Mouse (Mus musculus) lung, postnatal 0 days (tissue): ENCODE measurements around the gene Luzp1. TPM values are rescaled to one million over a fixed set of nuclear protein-coding genes. Genes with fewer than 3 reads are reported as not detected.

Experiments used
- ATAC-seq: fragments of 200-750 bp; cut with Nextera tagmentation; 2 replicates; pipeline ENCODE4 v1.8.0; 2017; ENCODE audit warnings: moderate library complexity
- DNase-seq: peaks from one replicate; pipeline ENCODE4 v3.0.0-alpha.2; 2016; ENCODE audit warnings: low spot score
- H3K27ac ChIP-seq: fragments of 300-500 bp; sonication (generic); 2 replicates; pipeline ENCODE4 v1.5.1; 2014; ENCODE audit warnings: antibody characterized with exemption, mild to moderate bottlenecking, low read length, mixed read lengths
- H3K27me3 ChIP-seq: fragments of 300-500 bp; sonication (generic); replicated peaks from 2 replicates; pipeline ENCODE4 v1.6.1; 2014; ENCODE audit warnings: low read length, mixed read lengths; ENCODE audit not compliant: insufficient read depth
- H3K36me3 ChIP-seq: fragments of 300-500 bp; sonication (generic); 2 replicates; pipeline ENCODE4 v1.6.1; 2014; ENCODE audit warnings: low read length, mixed read lengths; ENCODE audit not compliant: insufficient read depth
- H3K4me1 ChIP-seq: fragments of 300-500 bp; sonication (generic); 2 replicates; pipeline ENCODE4 v1.6.1; 2014; ENCODE audit warnings: antibody characterized with exemption, low read depth, low read length, mixed read lengths; ENCODE audit not compliant: insufficient read depth
- H3K4me2 ChIP-seq: fragments of 300-500 bp; sonication (generic); replicated peaks from 2 replicates; pipeline ENCODE4 v1.6.1; 2014; ENCODE audit warnings: low read depth, mild to moderate bottlenecking, low read length, moderate library complexity, mixed read lengths
- H3K4me3 ChIP-seq: fragments of 300-500 bp; sonication (generic); 2 replicates; pipeline ENCODE4 v1.5.1; 2014; ENCODE audit warnings: low read depth, low read length
- H3K9ac ChIP-seq: fragments of 300-500 bp; sonication (generic); replicated peaks from 2 replicates; pipeline ENCODE4 v1.6.1; 2014; ENCODE audit warnings: low read depth, mild to moderate bottlenecking
- H3K9me3 ChIP-seq: fragments of 300-500 bp; sonication (generic); 2 replicates; pipeline ENCODE4 v1.6.1; 2016; ENCODE audit warnings: low read length, mixed read lengths
- CTCF ChIP-seq: IDR thresholded peaks from 2 replicates; pipeline ENCODE4 v1.5.1; 2016; ENCODE audit warnings: antibody characterized with exemption, mild to moderate bottlenecking
- EP300 ChIP-seq: IDR thresholded peaks from 2 replicates; pipeline ENCODE4 v1.6.1; 2016; ENCODE audit warnings: antibody characterized with exemption, mild to moderate bottlenecking, control low read depth
- WGBS: fragments of 180-500 bp; shearing (Covaris S2); extraction: QIAGEN DNeasy Blood & Tissue Kit; methylation state at CpG from one replicate; pipeline ENCODE4 v1.1.7; 2014; 5-methylcytosine and 5-hydroxymethylcytosine counted together
- polyA plus RNA-seq: library from polyadenylated mRNA; unstranded; fragments of >200 nt; fragmentation: Nextera tagmentation; extraction: Ambion mirVana; gene quantifications from 2 replicates; pipeline ENCODE4 v1.2.1, GENCODE M21; 2015

The Luzp1 gene
- polyA plus RNA-seq, 1 experiment from 2014 or later = 109 TPM

- Histone ChIP-seq H3K4me1 (no peaks in the 10 kb centered on the region), H3K9ac (no peak overlapping the region), H3K27me3 (no peaks in the 10 kb centered on the region), H3K9me3 (no peaks in the 10 kb centered on the region), H3K27ac (no peak overlapping the region), H3K4me3 (no peak overlapping the region), H3K36me3 (peaks cover 19% of the 10 kb centered on the region; the same call in 1 of the 2 replicates), H3K4me2 (no peak overlapping the region)
- DNase-seq = no peak
- 57% methylated on average over 1 of the region's 1 CpGs for WGBS
- ATAC-seq = no peak
- no peak for TF ChIP-seq EP300
- no peak for TF ChIP-seq CTCF
Measured at GRCm38 (mm10) chr4:136553108-136553507, 83.5 kb downstream of the Luzp1 start.

GRCm38 (mm10) chr4:136557638-136558037 lies 88.1 kb downstream of the Luzp1 start:
- H3K27ac ChIP-seq = no peak overlapping the region
- no peaks in the 10 kb centered on the region for H3K27me3 ChIP-seq
- no peak overlapping the region for H3K4me3 ChIP-seq
- peaks cover 29% of the 10 kb centered on the region for H3K36me3 ChIP-seq
- no peak overlapping the region for H3K9ac ChIP-seq
- no peak overlapping the region for H3K4me2 ChIP-seq
- H3K4me1 ChIP-seq = no peaks in the 10 kb centered on the region
- DNase-seq (no peak), ATAC-seq (no peak)
- no peaks in the 10 kb centered on the region for H3K9me3 ChIP-seq
- no peak for TF ChIP-seq EP300
- TF ChIP-seq CTCF = no peak
- WGBS = 87% methylated on average over 2 of the region's 2 CpGs

GRCm38 (mm10) chr4:136559690-136560089 lies 90.1 kb downstream of the Luzp1 start:
- Histone ChIP-seq H3K9me3 (no peaks in the 10 kb centered on the region), H3K4me2 (no peak overlapping the region), H3K36me3 (peaks cover 21% of the 10 kb centered on the region), H3K4me3 (no peak overlapping the region), H3K9ac (no peak overlapping the region), H3K4me1 (no peaks in the 10 kb centered on the region), H3K27ac (no peak overlapping the region), H3K27me3 (no peaks in the 10 kb centered on the region)
- DNase-seq = no peak
- TF ChIP-seq CTCF (no peak), EP300 (no peak)
- ATAC-seq = no peak
- WGBS = 56% methylated on average over 2 of the region's 2 CpGs

GRCm38 (mm10) chr4:136560270-136560991 lies 90.9 kb downstream of the Luzp1 start:
- Histone ChIP-seq H3K9ac (no peak overlapping the region), H3K9me3 (no peaks in the 10 kb centered on the region), H3K27me3 (no peaks in the 10 kb centered on the region), H3K4me3 (no peak overlapping the region), H3K4me1 (no peaks in the 10 kb centered on the region), H3K4me2 (no peak overlapping the region), H3K27ac (no peak overlapping the region), H3K36me3 (peaks cover 18% of the 10 kb centered on the region)
- 62% methylated on average over 8 of the region's 8 CpGs for WGBS
- ATAC-seq = no peak
- no peak for DNase-seq
- TF ChIP-seq EP300 (no peak), CTCF (no peak)

GRCm38 (mm10) chr4:136562755-136563154 lies 93.2 kb downstream of the Luzp1 start:
- H3K4me2 ChIP-seq = no peak overlapping the region
- TF ChIP-seq EP300 = no peak
- TF ChIP-seq CTCF = no peak
- ATAC-seq (no peak), DNase-seq (no peak)
- no peaks in the 10 kb centered on the region for H3K9me3 ChIP-seq
- no peak overlapping the region for H3K9ac ChIP-seq
- 82% methylated on average over 6 of the region's 6 CpGs for WGBS
- peaks cover 20% of the 10 kb centered on the region for H3K36me3 ChIP-seq
- H3K27ac ChIP-seq = no peak overlapping the region
- H3K4me1 ChIP-seq = no peaks in the 10 kb centered on the region
- H3K27me3 ChIP-seq = no peaks in the 10 kb centered on the region
- H3K4me3 ChIP-seq = no peak overlapping the region

- no peak overlapping the region for H3K27ac ChIP-seq
- H3K4me1 ChIP-seq = no peaks in the 10 kb centered on the region
- WGBS = 62% methylated on average over 3 of the region's 3 CpGs
- ATAC-seq (no peak), DNase-seq (no peak)
- no peak overlapping the region for H3K4me3 ChIP-seq
- H3K4me2 ChIP-seq = no peak overlapping the region
- TF ChIP-seq CTCF (peak; percentile 44), EP300 (no peak)
- H3K9me3 ChIP-seq = no peaks in the 10 kb centered on the region
- peaks cover 27% of the 10 kb centered on the region for H3K36me3 ChIP-seq
- no peaks in the 10 kb centered on the region for H3K27me3 ChIP-seq
- no peak overlapping the region for H3K9ac ChIP-seq
Measured at GRCm38 (mm10) chr4:136568629-136569028, 99.1 kb downstream of the Luzp1 start.
